Mouse (Mus musculus): ENCODE measurements around the gene Hsd17b7.

- TF ChIP-seq CTCF (IDR thresholded peaks at IDR 0.05; ENCODE audit: low read depth) (no peak), EP300 (IDR thresholded peaks at IDR 0.05; ENCODE audit: low read depth) (no peak)
Measured at GRCm38 (mm10) chr1:169909659-169910058, 59.4 kb downstream of the Hsd17b7 start.

Measured in heart, postnatal 0 days (tissue).